Mouse (Mus musculus): ENCODE measurements around the gene Bsx. TPM values are rescaled to one million over a fixed set of nuclear protein-coding genes. Genes with fewer than 3 reads are reported as not detected.

Gene Bsx
- polyA plus RNA-seq (2015; fragmentation: Nextera tagmentation; extraction: Ambion mirVana): not detected in 2 replicates

DNA sequence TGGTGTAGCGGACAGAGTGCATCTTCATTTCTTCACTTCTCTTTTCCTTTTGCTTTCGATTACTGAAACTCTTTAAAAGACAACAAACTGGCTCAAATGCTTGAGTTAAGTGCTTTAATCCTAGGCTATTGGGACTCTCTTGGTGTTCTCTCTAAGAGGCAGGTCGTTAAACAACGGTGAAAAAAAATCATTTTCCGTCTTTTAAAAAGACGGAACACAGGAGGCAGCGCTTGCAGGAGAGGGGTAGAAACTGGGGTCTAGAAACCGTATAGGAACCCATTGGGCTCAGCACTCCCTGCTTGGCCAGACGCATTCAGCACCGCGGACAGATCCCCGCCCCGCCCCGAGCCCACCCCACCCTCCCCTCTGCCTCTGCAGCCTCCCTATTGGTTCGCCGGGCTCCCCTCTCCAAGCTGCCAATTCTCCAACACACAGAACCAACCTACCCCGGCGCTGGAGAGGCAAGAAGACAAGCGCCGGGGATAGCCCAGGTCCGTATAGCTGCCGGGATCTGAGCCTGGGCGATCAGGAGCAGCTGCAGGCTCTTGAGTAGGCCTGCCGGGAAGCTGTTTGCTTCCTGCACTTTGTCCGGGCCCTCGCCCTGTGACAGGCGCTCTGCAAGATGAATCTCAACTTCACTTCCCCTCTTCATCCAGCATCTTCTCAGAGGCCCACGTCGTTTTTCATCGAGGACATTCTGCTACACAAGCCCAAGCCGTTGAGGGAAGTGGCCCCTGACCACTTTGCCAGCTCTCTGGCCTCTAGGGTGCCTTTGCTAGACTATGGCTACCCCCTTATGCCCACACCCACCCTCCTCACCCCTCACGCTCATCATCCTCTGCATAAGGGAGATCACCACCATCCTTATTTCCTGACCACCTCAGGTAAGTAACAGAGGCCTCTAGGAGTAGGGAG is at the start of gene Bsx:
Gene Bsx, plus strand, starts transcription at position 572 of the 915 bp plus-strand sequence.

Other genes with a start within 250 kb of the Bsx start
- not detected in 2 replicates for gene Gm21915, start 203.5 kb upstream of the Bsx start, polyA plus RNA-seq (2015; fragmentation: Nextera tagmentation; extraction: Ambion mirVana)
- gene Clmp, start 188.2 kb upstream of the Bsx start, polyA plus RNA-seq (2015; fragmentation: Nextera tagmentation; extraction: Ambion mirVana): 40.8 and 47.8 TPM in 2 replicates
- 1,483 and 1,719 TPM in 2 replicates for gene Hspa8, start 73.1 kb upstream of the Bsx start, polyA plus RNA-seq (2015; fragmentation: Nextera tagmentation; extraction: Ambion mirVana)
- not detected in 2 replicates for gene Jhy, start 90.0 kb downstream of the Bsx start, polyA plus RNA-seq (2015; fragmentation: Nextera tagmentation; extraction: Ambion mirVana)
- gene Crtam, start 130.5 kb downstream of the Bsx start, polyA plus RNA-seq (2015; fragmentation: Nextera tagmentation; extraction: Ambion mirVana): not detected in 2 replicates

All from urinary bladder, postnatal 0 days (tissue).